Mouse (Mus musculus) adrenal gland, postnatal 36 days (tissue): ENCODE data around the gene Chdh. TPM values are rescaled to one million over a fixed set of nuclear protein-coding genes. Genes with fewer than 3 reads are reported as not detected.

Source experiments
- DNase-seq, 2 experiments: peaks; one replicate each; pipeline ENCODE4 v3.0.0; 2021; ENCODE audit warnings: mixed read lengths in 1 of 2
- total RNA-seq, 2 experiments: library from RNA; stranded (reverse); gene quantifications; 2 replicates each; pipeline ENCODE4 v1.2.3; 2021

The Chdh gene
- total RNA-seq, 2 experiments from 2014 or later: 12.2 to 16.6 TPM

DNA sequence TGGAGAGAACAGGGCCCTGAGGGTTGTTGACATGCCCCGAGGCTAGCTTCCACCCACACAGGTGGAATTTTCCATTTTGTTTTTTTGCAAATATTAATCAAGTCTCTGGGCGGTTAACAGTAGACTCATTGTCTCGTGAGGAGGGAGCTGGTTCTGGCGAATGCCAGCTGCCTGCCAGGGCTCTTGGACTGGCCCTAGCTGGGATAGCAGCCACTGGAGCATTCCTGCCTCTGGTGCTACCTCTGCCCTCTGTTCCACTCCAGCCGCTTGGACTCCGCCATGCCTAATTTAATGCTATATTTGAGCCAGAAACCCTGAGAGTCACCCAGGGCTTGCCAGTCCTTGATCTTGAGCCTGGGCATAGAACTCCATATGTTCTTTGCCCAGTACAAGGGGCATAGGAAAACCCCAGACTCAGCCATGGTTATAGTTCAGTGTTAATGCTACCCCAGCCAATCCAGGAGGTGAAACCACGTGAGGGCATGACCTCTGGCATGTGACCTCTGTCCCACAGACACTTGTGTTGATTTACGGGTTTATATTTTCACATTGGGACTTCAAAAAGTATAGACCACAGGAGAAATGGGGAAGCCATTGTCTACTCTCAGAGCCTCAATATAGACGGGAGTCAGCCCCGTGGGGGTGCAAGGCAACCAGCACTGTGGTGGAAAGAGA is 3.2 kb downstream of the Chdh start:
- DNase-seq: peak; percentile 8 to 40

DNA sequence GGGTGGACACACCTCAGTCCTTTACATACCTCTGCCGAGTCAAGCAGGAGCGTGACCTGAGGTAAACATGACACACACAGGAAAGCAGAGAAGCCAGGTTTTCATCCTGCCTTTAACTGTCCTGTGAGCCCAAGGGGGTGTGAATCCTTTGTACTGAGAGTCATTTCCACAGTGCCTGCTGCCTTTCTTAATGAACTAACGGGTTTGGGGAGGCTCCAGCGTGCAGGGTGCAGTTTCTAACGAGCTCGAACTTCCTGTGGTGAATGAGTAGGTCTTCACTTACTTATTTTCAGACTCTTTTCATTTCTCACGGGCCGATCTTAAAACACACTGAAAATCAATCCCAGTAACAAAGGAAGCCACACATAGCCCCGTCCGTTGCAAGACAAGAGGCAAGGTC is 5.7 kb downstream of the Chdh start:
- DNase-seq: no peak

DNA sequence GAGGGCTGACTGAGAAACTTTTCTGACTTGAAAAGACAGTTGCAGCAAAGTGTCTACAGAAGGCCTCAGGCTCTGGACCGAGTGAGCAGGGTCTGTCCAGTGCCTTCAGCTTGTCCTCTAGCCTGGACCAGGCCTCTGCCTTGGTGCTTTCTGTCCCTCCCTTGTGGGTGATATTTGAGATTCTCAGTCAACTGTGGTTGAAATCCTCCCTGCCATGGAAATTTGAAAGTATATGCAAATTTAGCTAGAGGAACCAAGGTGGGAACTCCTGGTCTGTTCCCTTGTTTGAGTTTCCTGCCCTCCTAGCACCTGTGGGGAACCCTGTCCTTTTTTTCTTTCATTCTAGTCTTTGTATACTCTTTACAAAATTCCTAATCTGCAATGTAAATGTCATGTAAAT is 6.2 kb downstream of the Chdh start:
- DNase-seq: no peak

DNA sequence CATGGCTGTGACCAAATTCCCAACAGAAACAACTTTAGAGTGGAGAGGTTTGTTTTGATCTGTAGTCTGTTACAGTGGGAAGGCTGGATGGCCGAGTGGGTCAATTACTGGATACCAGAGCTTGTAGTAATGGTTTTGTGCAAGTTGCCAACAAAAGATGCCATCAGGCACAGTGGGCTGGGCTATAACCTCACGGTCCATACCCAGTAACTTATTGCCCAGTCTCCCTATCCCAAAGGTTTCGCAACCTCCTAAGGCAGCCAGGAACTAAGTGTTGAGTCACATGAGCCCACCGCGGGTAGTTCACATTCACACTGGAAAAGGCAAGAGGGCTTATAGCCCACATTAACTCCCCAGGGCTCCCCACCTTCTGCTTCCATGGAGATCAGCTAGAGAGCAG is 7.8 kb downstream of the Chdh start:
- DNase-seq: peak in 1 of 2 experiments; percentile 20

DNA sequence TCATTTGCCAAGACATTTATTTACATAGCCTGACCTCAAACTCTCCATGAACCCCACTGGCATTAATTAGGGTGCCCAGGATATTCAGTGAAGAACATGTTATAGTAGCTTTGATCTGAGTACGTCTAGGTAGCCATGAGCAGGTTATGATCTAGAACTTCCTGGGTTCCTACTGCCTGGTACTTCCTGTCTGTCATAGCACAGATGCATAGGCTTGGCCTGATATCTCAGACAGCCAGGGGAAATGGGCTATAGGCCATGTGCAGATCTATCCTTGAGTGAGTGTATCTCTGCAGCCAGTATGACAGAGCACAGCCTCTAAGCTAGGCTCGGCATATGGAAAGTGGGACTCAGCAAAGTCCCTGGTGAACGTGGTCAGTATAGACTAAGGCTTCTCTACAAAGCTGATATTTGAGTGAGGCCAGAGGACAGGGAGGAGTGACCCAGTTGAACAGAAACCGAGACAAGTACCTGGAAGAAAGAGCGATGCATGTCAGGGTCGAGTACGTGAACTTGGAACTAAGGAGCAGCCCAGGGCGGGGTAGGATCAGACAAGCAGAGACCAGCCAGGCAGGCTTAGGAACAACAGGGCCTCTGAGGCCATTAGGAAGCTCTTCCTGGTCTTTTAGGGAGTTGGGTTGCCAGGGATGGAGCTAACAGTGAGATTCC is 9.1 kb downstream of the Chdh start:
- DNase-seq: no peak

DNA sequence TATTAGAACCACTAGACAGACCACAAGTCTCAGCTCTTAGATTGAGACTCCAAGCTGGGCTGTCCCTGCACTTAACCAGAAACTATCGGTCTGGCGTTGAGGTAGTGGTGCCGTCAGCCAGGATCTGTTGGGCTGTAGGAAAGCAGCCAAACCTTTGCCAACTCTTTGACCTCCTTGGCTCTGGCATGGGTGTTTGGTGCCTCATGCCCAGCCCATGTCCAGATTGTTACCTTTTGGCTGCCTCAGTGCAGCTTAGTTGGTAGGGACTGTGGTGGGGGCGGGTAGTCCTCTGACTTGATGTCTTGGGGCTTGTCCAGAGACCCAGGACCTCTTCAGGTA is 9.6 kb downstream of the Chdh start:
- peak in 1 of 2 experiments; percentile 26 for DNase-seq

DNA sequence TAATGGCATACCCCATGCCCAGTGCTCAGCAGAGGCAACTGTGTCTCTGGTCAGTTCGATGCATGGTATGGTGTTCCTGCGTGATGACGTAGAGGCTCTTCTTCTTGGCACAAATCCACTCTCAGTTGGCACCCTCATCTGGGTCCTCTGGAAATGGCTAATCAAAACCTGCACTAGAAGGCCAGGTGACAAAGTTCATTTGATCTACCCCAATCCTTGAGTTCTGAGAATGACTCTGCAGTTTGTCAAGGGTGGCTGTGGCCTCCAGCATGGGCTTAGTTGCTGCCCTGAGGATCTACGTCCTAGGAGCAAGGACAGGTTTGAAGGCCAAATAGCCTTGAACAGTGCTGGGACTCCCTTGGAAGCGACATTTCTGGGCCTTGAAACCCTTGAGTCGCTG is 10.0 kb downstream of the Chdh start:
- DNase-seq: no peak

DNA sequence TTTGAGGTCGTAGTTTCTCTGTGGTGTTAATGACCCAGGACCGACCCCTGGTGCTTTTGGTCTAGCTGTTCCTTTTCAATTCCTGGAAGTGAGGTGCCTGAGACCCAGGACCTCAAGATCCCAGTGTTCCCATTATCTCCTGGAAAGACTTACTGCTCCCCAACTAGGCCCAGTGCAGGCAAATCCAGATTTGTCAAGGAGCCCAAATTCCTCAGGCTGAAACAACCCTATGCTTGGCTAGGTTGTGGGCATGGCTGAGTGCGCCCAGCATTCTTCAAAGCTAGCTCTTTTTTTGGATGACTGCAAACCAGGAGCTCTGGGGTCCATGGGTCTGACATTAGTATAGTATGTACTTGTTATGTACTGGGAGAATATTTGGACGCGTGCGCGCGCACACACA is 10.6 kb downstream of the Chdh start:
- DNase-seq: no peak

DNA sequence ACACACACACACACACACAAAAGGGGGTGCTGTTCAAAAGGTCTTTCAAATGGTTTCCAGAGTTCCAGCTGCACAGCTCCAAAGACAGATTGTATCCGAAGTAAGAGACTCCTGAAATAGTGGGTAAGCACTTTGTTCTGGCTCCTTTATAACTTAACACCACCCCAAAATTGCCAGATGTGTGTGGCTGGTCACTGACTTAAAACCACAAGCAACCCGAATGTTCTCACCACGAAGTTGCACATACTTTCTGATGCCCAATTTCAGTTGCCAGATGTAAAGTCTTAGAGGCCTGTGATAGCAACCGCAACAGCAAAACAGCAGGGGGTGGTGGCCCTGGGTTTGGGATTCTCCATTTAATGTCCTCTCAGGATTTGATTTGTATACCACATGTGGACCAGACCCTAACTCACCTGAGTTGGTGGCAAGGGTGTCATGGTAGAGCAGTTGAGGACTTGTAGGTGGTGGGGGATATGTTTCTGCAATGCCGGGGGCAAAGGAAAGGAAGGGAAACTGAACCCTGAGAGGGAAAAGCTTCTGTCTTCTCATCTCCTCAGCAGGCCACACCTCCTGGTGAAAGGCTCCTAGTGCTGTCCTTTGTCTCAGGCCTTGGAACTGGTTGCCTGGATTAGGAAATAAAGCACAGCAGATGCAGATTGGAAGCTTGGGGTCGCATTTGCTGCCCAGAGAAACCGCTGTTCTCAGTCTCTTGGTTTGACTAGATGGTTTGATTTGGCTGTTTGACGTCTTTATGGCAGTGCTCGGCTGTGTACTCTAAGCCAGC is 11.2 kb downstream of the Chdh start:
- no peak for DNase-seq

DNA sequence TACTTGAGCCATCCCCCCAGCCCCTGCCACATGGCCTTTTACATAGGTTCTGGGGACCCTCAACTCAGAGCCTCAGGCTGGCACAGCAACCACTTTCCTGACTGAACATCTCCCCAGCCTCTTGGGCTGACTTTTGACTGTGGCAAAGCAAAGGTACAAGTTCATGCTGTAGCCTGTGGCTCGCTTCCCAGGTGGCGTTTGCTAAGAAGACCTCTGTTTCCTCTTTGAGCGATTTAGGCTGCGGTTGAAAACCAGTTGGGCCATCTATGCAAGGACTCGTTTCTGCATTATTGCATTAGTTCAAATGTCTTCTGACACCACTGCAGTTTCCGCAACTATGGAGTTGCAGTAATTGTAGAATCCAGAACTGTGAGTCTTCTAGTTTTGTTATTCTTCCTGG is 13.6 kb downstream of the Chdh start:
- DNase-seq: no peak

DNA sequence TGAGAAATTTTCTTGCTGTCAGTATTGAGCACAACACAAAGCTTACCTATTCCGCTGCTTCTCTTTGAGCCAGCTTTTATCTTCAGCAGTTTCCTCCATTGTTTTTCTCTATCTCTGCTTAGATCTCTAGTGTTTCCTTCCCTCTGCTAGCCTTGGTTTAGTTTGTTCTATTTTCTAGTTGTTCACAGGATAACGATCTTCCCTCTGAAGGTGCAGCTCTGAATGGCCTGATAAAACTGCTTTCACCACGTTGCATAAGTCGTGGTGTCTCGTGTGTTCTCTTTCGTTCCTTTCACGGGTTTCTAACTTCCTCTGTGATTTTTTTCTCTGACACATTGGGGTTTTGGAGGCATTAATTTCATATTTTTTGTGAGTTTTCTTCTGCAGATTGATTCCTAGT is 15.6 kb downstream of the Chdh start:
- no peak for DNase-seq

DNA sequence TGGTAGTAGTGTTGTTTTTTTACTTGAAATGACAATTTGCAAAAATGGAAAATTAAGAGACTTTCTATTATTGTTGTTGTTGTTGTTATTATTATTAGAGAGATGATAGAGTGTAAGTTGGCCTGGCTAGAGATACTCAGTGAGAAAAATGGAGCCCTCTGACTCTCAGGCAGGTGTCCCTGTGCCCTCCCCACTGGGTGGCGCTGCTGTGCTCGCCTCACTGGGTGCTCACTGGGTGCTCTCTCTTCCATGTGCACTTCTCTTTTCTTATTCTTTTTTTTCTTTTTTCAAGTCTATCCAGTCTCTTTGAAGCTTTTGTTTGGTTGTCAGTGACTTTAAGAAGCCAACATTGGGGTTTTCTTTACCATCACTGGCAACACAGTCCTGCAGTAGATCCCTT is 18.6 kb downstream of the Chdh start:
- DNase-seq: peak; percentile 42 to 73

DNA sequence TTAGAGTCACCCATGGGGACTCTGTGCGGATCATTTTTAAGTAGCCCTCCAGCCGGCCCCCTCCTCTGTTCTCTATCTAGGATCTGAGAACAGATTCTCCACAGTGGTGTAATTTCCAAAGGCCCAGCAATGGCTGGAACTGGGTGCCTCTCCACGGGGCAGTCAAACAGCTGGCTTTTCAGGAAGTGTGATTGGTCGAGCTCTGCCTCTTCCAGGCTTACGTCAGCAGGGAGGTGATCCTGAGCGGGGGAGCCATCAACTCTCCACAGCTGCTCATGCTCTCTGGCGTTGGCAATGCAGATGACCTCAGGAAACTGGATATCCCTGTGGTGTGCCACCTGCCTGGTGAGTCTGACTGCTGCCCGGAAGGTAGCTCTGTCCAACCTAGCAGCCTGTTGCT is 24.6 kb downstream of the Chdh start:
- no peak for DNase-seq

DNA sequence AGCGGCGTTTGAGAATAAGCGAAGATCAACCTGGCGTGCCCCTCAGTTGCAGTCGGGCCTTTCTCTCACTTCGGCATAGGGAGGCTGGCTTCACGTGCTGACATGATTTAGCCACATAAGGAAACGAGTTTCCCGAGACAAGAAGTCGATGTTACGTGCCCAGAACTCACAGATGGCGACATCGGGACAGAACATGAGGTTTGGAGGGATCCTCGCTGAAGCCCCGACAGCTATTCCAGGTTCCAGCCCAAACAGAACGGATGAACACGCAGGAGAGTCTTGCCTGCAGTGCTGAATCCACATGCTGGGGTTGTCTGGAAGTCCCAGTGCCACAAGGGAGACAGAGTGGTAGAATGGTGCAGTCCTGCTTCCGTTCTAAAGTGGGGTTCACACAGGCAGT is 29.6 kb downstream of the Chdh start:
- DNase-seq: no peak

DNA sequence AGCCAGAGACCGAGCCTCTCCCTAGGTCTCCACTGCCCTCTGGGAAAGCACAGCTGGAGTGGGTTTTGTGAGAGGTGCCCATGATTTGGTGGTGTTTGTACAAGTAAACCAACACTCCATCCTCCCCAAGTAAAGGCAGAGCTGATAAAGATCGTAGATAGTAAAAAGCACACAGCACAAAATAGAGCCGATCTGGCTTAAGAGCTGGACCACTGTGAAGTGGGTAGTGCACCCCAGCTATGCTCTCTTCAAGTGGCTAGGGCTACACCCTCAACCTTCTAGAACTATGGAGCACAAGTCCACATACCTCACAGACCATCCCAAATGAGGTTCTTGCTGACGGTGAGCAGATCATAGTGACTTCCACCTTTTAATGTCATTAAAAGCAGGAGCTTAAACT is 30.6 kb downstream of the Chdh start:
- no peak for DNase-seq

DNA sequence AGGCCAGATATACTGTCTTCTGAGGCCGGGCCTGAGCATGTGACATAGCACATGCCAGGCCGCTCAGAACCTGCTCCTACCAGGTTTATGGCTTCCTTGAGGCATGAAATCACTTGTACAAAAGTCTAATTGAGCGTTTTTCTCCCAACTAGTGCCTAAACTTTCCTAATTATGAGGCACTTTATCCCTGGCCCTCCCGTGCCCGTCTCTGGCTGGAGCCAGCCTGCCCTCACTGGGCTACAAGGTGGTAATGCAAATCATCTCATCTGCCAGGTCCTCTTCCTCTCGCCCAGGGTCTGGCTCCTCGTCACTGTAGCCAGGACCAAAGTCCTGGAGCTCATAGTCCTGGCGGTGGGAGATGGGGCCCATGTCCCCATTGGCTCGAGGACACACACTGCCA is 33.0 kb downstream of the Chdh start:
- DNase-seq: no peak

DNA sequence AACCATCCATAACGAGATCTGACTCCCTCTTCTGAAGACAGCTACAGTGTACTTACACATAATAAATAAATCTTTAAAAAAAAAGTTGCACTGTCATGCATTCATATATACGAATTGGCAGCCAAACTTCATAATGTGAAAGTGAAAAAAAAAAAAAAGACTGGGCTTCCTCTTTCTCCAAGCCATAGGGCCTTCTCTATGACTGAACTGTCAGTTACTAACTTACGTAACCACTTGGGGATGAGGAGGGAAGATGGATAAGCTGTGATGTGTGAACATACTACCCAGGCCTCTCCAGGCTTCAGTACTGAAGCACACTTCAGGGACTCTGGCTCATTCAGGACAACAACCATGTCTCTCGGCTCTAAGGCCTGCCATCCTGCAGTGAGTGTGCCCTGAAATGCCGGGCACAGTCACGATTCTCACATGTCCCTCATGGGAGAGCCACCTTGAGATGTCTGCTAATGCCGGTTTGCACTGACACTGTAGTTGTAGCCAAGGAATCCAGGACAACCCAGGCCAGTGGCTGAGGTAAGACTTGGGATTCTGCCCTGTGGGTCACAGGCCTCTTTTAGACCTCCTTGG is 34.6 kb downstream of the Chdh start:
- no peak for DNase-seq

DNA sequence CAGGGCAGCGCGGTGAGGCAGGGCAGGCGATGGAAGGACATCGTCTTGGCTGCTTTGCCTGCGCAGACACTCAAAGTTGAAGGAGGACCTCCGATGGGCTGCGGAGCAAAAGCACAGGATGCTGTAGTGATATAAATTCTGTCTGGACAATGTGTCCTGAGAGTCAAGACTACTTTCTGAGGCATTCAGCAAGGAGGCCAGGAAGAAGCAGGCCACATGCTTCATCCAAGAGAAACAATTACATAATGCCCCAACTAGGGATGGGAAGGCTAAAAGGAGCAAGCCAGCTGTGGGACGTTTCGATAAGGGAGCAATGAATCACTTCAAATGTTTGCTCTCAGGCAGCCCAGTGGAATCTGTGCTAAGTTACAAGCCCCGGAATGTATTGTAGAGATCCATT is 36.4 kb downstream of the Chdh start:
- no peak for DNase-seq

DNA sequence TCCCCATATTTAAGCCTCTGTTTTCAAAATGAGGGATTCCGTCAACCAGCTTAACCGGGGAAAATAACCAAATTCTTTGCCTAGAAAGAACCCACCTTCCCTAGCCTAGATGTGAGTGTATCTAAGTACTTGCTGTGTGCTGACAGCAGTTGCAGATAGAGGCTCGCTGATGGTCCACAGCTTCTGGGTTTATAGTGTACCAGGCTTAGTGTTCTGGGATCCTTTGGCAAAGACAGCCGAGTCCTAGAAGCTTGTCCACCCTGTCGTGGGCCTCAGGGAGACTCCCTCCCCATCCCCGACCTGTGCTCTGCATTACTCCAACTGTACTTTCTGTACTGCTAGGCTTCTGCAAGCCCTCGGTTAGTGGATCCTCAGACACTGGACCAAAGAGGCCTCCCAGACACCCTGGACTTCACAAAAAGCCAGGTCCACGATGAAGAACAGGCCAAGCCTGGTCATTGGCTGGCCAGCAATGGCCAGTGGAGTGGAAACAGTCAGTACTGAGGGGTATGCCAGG is 36.9 kb downstream of the Chdh start:
- no peak for DNase-seq

DNA sequence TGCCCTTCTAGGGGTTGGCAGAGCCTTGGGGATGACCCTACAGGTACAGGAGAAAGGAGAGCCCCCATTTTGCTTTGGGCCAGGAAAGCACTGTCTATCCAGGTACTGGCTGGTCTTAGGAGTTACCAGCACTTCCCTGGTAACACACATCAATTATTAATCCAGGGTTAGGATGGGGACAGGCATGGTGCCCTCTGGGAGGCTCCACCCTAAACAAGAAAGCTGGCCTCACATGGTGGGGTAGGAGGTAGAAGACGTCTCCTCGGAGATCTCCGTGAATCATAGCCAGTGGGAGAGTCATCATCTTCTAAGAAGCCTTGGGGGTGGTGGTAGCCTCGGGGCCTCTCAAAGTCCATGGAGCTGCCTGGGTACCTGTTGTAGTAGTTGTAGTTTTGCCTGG is 38.2 kb downstream of the Chdh start:
- DNase-seq: no peak

DNA sequence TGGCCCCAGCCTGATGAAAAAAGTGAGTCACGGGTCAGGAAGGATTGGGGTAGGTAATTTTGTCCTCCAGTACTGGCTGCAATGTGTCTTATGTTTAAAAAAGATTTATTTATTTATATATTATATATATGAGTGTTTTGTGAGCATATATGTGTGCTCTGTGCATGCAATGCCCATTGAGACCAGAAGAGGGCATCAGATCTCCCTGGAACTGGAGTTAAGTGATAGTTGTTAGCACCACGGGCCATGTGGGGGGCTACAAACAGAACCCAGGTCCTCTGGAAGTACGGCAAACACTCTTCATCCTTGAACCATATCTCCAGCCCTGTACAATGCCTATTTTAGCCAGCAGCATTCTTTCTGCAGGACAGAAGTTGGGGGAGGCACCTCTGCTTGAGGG is 39.2 kb downstream of the Chdh start:
- no peak for DNase-seq

DNA sequence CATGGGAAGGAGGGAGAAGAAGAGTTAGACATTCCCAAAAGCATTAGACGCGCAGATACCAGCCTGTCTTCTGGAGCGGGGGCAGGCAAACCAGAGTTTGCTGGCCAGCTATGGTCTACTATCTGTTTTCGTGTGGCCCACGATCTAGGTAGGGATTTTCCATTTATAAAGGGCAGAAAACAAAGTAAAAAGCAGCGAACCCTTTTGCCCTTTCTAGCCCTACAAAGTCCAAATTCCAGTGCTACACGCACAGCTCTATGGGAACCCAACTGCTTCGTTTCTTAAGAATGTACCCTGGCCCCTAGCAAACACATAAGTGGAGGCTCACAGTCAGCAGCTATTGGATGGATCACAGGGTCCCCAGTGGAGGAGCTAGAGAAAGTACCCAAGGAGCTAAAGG is 41.5 kb downstream of the Chdh start:
- no peak for DNase-seq

DNA sequence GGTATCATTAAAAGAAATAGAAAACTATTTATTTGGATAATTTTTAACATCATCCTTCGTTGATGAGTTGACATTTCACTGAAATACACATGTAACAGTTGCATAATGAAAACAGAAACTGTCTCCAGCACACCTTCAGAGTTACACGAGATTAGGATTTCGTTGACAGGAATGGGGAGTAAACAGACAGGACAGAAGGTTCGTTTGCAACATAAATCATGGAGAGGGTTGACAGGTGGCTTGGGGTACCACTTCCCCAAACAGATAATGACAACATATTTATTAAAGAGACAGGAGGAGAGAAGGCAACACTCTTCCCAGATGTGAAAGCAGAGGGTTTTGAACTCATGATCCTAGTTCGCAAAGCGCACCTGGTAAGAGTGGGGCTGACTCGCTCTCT is 46.1 kb downstream of the Chdh start:
- no peak for DNase-seq
